Mouse (Mus musculus): Measurements from ENCODE around the gene Mymx.
"Not testable (repeated sequence)": the region's sequence is repeated elsewhere in the genome, so short reads cannot be mapped to it uniquely, and the experiment has no call there.

The Mymx gene

GRCm38 (mm10) chr17:45601877-45602304 lies at the start of gene Mymx:
TSS of gene Mymx (minus strand) at chr17:45602102.
- peak; percentile 70 to 76 for DNase-seq

GRCm38 (mm10) chr17:45644185-45644584 lies 42.3 kb upstream of the Mymx start:
- DNase-seq: no peak

DNA sequence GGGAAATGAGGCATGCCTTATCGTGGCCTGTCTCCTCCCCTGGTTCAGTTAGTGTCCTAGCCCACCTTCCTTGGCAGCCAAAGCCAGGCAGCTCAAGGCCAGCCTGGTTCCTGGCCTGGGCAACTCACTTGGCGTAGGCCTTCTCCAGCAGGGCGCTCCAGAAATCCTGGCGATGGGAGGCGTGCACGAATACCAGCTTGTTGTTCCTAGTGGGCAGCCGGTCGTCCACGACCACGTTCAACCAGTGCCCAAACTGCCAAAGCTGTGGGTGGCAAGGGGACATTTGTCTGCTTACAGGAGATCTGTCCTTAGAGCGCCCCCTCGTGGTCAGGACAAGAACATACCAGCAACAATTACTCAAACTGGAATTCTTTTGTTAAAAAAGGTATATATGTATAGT lies 40.8 kb upstream of the Mymx start:
- peak; percentile 84 to 87 for DNase-seq

GRCm38 (mm10) chr17:45641981-45642380 lies 40.1 kb upstream of the Mymx start:
- DNase-seq: no peak

GRCm38 (mm10) chr17:45638596-45639295 lies 36.8 kb upstream of the Mymx start:
- DNase-seq: no peak

DNA sequence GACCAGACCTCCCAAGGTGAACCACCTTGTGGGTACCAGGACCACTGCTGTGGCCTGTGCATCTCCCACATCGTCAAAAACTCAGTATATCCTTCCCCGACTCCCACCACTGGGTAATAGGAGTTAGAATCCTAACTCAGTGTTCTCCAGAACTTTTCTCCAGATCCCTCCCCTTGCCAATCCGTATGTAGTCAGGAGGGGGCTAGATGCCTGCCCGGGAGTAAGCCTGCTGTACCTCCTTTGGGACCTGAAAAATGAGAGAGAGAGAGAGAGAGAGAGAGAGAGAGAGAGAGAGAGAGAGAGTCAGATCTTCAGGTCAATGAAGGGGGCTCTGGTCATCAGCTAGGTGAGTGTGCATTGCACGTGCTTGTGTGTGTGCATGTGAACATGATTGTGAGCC lies 32.1 kb upstream of the Mymx start:
- DNase-seq: no peak

DNA sequence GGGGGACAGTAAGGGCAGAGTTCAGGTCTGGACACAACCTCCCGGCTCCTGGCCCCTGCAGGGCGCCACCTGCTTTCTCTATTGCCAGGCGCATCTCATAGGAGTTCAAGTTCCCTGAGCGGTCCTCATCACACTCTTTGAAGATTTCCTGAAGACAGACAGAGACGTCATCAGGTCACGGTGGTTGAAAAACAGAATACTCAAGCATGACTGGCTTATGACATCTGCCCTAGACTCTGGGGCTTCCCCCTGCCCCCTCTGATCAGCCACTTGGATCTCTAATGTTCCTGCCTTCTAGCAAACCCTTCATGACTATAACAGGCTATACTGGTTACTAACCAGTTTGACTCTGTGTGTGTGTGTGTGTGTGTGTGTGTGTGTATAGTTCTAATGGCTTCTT lies 30.0 kb upstream of the Mymx start:
- no peak for DNase-seq

DNA sequence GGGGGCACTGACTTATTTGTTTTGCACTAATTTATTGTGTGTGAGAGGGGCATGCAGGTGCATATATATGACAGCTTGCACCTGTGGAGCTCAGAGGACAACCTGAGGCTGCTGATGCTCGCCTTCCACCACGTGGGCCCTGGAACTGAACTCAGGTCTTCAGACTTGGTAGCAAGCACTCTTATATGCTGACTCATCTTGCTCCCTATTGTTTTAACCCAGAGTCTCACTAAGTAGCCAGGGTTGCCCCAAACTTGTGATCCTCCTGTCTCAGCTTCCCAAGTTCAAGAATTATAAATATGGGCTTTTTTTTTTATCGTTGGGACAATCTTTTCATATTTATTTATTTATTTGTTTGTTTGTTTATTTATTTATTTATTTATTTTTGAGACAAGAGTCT lies 29.1 kb upstream of the Mymx start:
- no peak for DNase-seq

DNA sequence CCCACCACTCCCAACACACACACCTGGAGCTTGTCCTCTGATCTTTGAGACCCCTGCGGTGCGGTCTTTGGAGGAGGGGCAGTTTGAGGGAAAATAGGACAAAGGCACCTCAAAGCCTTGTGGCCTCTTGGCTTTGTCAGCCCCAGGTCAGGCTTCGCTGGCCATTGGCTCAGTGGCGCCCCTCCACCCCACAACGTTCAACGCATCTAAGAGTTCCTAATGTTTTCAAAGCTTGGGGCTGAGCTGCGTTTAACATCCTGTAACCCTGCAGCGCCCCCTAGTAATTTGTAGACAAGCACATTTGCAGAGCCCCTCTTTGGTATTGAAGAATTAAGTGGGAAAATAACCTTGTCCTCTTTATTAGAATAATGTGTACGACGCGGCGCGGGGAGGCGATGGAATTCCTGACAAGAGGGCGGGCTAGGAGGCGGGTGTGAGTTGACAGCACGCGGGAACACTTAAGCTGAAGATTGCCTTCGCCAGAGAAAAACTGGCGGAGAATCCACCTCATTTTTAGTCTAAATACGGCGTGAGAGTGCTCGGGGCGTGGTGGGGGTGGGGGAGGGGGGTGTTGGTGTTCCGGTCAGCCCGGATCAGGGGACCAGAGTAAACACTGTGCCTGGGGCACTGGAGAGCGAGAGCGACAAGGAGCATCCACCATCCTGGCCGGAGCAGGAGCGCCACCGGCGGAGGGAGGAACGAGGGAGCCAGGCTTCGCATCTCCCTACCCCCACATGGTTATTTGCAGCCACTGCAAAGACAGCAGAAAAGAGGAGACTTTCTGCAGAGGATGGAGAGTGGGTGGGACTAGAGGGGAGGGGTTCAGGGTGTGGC lies 28.2 kb upstream of the Mymx start:
- DNase-seq: peak; percentile 74 to 85

DNA sequence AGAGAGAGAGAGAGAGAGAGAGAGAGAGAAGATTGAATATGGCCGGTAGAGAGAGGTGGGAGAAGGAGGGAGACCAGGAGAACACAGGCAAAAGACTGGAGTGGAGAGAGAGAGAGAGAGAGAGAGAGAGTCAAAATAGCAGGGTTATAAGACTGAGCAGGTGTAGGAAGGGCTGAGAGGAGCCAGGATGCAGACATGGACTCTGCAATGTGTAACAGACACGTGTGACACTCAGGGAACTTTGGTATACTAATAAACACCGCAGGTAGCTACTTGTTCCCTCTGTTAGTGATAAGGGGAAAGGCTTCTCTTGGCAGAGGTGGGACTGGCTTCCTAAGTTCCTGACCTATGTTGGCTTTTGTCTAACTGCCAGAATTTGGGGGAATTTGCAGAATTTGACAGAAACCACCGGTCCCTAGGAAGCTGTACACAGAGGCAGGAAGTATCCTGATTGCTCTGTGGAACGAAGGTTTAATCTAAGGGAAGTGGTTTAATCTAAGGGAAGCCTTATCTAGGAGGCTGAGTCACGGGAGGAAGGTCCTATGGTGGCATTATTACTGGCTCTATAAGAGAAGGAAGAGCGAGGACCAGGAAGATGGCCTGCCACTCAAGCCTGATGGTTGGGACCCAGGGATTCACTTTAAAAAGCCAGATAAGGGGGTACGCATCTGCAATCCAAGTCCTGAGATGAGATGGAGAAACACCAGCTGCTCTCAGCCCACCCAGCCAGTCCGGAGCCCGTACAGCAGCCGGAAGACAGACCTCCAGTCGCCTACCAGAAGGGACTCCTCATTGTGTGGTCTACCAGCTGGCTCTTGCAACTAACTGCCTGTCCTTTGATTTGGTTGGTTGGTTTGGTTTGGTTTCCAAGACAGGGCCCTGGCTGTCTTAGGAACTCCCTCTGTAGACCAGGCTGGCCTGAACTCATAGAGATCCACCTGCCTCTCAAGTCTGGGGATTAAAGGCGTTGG lies 27.3 kb upstream of the Mymx start:
- DNase-seq: peak; percentile 56 to 74

GRCm38 (mm10) chr17:45628160-45628559 lies 26.3 kb upstream of the Mymx start:
- no peak for DNase-seq

DNA sequence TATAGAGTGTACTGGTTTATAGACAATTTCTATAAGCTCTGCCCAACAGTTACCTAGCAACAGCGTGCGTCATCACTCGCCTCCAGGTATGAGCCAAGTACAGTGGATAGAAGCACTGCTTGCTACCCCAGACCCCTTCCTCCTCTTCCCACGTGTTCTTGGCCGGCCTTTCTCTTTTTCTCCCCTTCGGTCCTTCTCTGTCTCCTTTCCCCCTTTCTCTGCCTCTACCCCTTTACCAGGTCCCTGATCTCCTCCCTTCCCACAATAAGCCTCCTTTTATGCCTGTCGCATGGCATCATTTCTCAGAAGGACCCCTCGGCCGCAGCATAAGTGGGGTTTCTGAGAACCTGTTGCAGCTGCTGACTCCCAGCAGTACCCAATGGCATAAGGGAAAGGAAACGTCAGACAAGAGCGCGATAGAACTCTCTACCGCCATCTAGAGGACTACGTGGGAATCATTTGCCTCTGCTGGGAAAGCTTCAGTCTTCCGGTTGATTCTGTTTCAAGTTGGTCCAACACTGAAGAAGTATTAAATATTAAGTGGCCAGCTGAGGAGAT lies 24.8 kb upstream of the Mymx start:
- peak; percentile 67 to 76 for DNase-seq

GRCm38 (mm10) chr17:45623425-45623824 lies 21.5 kb upstream of the Mymx start:
- DNase-seq: not testable (repeated sequence)

DNA sequence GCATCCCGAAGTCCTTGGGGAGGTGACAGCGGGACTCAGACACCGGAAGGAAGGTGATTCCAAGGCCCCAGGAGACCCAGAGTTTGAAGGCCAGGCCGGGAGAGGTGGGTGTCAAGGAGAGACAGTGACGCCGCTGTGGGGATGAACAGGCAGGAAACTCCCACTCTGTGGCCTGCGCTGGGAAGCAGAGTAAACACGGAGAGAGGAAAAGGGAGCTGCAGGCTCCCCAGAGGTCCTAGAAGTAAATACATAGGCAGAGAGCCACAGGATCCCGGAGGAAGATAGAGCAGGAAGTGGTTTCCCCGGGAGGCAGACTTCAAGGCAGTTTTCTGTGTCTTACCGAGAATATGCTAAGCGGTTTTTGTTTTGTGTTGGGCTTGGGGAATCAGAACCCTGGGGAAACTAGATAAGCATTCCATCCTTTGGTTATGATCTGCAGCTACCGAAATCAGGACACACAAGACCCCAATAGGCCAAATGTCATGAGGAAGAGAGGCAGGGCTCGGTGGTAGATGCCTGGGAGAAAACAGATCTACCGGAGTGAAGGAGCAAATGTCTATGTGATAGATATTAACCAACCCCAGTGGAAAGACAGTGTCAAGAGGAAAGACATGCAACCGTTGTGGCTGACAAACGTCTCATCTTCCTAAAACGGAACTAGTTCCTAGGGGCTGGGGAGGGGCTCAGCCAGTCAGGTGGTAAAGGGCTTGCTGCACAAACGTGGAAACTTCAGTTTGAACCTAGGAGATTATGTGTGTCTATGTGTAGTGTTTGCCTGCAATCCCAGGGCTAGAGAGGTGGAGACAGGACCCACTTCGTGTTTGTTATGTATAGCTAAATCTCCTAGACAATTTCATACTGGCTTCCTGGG lies 17.7 kb upstream of the Mymx start:
- DNase-seq: peak; percentile 65 to 75

GRCm38 (mm10) chr17:45618941-45619385 lies 17.1 kb upstream of the Mymx start:
- peak; percentile 68 to 80 for DNase-seq

- no peak for DNase-seq
These were observed 15.8 kb upstream of the Mymx start for GRCm38 (mm10) chr17:45617655-45618054.

DNA sequence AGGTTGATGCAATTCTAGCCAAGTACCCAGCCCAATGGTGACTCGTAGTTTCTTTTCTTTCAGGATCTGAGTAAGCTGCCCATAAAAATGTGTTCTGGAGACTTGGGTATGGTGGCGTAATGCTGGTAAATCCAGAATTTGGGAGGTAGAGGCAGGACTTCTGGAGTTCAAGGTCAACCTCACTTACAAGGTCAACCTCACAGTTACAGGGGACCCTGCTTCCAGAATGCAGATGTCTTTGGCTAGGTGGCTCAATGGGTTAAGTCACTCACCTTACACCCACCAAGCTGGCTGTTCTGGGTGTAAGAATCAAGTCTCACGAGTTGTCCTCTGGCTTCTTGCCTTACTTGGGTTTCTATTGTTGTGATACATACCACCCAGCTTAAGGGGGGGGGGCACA lies 14.8 kb upstream of the Mymx start:
- DNase-seq: no peak

DNA sequence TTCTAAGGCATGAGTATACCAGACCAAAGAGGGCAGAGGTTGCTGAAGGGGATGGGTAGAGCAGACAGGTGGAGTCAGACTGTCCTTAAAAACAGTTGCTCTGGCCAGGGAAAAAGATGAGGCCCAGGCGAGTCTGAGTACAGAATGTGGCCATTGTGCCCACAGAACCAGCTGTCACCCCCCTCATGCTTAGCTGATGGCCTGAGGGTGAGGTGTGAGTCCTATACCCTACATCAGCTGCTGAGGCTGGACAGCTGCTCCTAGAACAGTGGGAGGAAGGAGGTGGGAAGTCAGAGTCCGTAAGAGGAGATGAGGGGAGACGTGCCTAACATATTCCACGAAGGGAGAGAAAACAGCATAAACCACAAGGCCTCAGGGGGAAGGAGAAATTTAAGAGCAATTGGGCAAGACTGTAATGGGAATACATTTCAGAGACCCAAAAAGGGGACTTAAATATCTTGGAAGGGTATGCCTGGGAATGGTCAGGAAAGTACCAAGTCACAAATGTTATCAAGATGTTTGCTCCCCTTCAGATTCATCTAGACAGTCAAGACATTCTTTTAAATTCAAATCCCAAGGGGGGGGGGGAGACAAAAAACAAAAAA lies 14.2 kb upstream of the Mymx start:
- DNase-seq: no peak

DNA sequence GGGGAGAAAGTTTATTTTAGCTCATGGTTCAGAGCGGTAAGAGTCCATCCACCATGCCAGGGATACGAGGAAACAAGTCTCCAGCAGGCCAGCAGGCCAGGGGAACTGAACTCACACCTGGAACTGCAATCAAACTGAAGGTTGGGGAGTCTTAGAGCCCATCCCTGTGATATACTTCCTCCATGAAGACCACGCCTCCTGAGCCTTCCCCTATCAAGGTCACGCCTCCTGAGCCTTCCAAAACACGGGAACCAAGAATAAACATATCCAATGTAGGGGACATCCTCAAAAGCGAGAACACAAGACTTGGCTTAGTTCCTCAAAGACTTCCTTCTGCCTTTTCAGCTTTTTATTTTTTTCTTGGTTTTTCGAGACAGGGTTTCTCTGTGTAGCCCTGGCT lies 11.0 kb upstream of the Mymx start:
- no peak for DNase-seq

DNA sequence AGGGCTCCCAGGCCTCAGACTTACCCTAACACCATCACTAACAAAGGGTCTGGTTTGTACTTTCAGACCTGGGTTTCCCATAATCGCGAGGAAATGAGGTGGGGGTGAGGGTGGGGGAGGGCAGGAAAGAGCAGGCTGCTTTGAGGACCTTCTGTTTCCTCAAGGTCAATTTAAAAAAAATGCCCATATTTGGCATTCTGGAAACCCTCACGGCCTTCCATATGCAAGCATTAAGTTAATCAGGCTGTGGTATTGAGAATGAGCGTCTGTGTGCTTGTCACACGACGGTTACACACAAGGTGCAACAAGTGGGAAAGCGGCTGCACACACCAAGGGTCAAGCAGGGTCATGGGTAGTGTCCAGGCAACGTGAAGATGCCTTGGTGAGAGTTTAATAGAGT lies 10.1 kb upstream of the Mymx start:
- no peak for DNase-seq
